Mouse (Mus musculus): ENCODE data around the gene Slf2. TPM values are rescaled to one million over a fixed set of nuclear protein-coding genes. Genes with fewer than 3 reads are reported as not detected.

The Slf2 gene
- total RNA-seq, 2 experiments from 2014 or later, result 44.7 to 46.6 TPM

GRCm38 (mm10) chr19:44907851-44908690, 22.9 kb upstream of the Slf2 start:
- peak; percentile 24 for DNase-seq
- intact Hi-C loops (cut with DNase I), result no loop called here

DNA sequence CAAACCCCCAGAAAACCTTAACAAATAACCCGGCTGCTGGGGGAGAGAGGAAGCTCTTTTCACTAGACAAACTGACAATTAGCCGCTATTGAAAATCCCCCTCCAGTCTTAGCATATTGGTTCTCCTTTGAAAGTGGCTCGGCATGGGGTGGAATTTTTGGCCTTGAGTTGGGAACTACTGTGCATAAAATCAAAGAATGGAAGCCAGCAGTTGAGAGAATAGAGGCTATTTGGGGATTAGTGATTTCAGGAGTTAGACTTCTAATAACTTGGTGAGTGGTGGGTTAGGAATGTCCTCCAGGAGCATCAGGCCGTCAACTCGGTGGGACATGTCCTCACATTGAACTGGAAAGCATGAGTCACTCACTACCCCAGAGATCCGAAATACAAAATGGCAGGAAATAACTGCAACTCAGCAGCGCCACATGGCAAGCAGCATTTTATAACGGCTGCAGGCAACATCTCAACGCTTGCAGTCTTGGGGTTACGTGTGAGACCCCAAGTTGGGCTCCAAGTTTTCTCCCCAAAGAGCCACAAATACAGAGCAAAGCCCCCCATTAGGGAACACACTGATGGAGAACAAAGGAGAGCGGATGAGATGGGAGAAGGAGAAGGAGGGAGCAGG, 22.0 kb upstream of the Slf2 start:
- intact Hi-C loops (cut with DNase I), result no loop called here
- no peak for DNase-seq

GRCm38 (mm10) chr19:44914481-44915249, 16.3 kb upstream of the Slf2 start:
- intact Hi-C loops (cut with DNase I), result no loop called here
- DNase-seq, result no peak

DNA sequence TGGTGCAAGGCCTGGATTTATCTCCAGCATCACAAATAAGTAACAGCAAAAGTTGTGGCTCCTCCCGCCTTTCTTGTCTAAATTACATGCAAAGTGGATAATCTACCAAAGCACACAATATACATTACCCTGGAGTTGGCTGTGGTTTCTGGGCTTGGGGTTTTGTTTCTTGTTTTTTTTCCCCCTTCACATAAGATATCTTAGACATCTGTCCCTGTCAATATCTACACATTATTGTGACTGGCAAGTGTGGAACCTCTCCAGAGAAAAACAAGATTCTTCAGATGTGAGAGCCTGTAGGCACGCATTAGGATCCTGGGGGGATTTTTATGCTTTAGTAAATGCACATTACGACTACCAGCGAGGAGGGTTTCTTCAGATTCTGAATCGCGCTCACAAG, 12.8 kb upstream of the Slf2 start:
- DNase-seq, result no peak
- intact Hi-C loops (cut with DNase I), result no loop called here

- intact Hi-C loops (cut with DNase I), result no loop called here
- DNase-seq, result no peak
Measured at GRCm38 (mm10) chr19:44921466-44922139, 9.3 kb upstream of the Slf2 start.

- no peak for DNase-seq
- intact Hi-C loops (cut with DNase I), result no loop called here
Measured at GRCm38 (mm10) chr19:44922521-44922920, 8.4 kb upstream of the Slf2 start.

DNA sequence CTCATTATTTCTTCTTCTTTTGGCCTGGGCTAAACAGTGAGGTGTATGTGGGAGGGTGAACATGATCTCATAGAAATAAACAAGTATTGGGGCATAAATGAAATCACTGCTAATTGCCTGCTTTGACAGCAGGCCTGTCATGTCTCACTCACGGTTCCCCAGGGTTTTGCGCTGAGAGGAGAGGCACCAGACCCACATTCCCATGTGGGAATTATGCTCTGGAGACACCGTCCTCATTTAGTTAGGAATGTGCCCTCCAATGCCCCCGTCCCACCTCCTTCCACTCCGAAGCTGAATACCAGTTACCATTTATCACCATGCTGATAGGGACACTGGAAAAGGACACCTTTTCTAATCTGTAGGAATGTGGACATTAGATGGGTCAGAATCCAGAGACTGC, 6.3 kb upstream of the Slf2 start:
- intact Hi-C loops (cut with DNase I), result no loop called here
- DNase-seq, result no peak

GRCm38 (mm10) chr19:44926781-44927180, 4.2 kb upstream of the Slf2 start:
- intact Hi-C loops (cut with DNase I), result no loop called here

DNA sequence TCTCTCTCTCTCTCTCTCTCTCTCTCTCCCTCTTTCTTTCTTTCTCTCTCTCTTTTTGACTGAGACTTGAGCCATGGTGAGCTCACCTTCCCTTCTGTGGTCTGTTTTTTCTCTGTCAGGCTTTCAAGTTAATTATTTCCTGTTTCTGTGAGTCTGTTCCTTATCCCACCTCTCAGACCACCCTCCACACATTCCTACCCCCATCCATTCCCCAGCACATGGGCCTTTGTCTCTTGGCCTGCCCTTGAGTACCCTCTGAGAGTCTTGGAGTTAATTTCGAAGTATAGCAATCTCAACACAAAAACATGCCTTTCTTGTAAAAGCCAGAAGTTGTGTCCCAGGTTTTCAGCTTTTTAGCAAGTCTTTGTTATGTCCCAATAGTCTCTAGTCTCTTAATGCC, 3.7 kb upstream of the Slf2 start:
- DNase-seq, result no peak
- intact Hi-C loops (cut with DNase I), result no loop called here

More at GRCm38 (mm10) chr19:44926781-44927180, 4.2 kb upstream of the Slf2 start:
- no peak for DNase-seq

DNA sequence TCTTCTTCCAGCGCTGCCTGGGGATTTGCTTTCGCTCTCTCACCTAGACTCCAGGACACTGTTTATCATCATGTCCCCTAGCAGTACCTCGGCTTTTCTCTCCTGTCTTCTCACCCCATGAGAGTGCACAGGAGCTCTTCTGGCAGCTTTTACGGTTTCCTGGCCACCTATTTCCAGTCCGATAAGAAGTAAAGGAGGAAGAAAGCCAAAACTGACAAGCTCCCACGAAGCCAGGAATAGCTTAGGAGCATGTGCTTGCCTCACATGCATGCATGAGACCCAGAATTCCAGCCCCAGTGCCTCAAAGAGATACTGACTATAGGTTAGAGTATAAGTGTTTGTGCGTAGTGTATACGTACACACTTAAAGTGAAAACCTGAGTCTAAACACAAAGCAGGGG, 2.8 kb upstream of the Slf2 start:
- intact Hi-C loops (cut with DNase I), result no loop called here
- no peak for DNase-seq

GRCm38 (mm10) chr19:44929251-44929650, 1.7 kb upstream of the Slf2 start:
- no peak for DNase-seq

GRCm38 (mm10) chr19:44929663-44930062, 1.3 kb upstream of the Slf2 start:
- intact Hi-C loops (cut with DNase I), result no loop called here
- no peak for DNase-seq

More at GRCm38 (mm10) chr19:44929251-44929650, 1.7 kb upstream of the Slf2 start:
- intact Hi-C loops (cut with DNase I), result no loop called here

DNA sequence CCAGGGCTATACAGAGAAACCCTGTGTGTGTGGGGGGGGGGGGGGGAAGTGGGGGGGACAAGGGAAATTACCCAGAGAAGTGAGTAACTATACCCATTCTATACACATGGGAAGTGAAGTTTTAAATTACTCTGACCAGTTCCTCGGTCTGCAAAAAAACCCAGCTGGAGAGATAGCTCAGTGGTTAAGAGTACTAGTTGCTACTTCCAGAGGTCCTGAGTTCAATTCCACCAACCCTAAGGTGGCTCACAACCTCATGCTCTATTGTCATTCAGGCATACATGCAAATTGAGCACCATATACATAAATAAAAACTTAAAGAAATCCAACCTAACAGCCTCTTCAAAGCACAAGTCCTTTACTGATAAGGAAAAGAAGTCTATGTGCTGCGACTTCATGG, 829 bp upstream of the Slf2 start:
- intact Hi-C loops (cut with DNase I), result no loop called here
- DNase-seq, result no peak

- intact Hi-C loops (cut with DNase I), result no loop called here
- peak; percentile 91 for DNase-seq
Measured at GRCm38 (mm10) chr19:44931454-44931759, 456 bp downstream of the Slf2 start.

DNA sequence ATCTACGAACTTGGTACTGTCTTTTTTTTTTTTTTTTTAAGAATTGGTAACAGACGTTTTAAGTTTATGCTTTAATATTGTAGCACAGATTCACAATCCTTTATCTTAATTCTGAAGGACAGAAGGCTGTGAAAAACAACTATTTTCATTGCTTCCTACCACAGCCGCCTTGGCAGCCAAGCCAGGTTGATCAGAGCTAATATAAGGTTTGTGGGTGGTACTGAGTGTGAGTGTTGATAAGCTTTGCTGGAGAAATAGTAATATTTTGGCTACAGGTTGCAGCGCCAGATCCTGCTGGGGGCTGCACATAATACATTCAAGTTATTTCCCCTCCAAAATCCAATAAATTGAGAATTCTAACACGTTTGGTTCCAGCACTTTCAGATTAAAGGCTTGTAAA, 1.1 kb downstream of the Slf2 start:
- no peak for DNase-seq
- intact Hi-C loops (cut with DNase I), result no loop called here

- DNase-seq, result no peak
- intact Hi-C loops (cut with DNase I), result no loop called here
Measured at GRCm38 (mm10) chr19:44933136-44933535, 2.2 kb downstream of the Slf2 start.

DNA sequence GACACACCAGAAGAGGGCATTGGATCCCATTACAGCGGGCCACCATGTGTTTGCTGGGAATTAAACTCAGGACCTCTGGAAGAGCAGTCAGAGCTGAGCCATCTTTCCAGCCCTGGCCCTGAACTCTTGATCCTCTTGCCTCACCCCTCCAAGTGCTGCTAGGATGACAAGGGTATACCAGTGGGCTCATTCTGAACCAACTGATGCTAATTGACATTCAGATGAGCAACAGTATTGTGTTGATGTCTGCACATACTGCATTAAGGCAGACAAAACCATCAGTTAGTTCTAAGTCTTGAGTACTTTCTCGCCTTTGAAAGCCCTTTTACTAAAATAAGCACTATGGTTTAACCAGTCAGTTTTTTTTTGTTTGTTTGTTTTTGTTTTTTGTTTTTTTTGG, 28.7 kb downstream of the Slf2 start:
- DNase-seq, result no peak
- intact Hi-C loops (cut with DNase I), result no loop called here

DNA sequence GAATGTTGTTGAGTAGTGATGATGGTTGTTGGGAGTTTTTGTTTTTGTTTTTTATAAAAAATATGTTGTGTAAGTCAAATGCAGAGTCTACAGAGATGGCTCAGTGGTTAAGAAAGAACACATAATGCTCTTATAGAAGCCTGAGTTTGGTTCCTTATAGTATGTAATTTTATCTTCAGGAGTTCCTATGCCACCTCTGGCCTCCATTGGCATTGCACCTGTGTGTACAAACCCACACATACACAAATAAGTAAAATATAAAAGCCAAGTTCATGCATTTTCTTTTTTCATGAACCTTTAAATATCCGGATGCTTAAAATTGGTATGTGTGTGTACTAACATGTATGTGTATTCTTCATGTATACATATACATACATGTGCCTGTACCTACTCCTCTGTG, 35.0 kb downstream of the Slf2 start:
- intact Hi-C loops (cut with DNase I), result no loop called here
- no peak for DNase-seq

GRCm38 (mm10) chr19:44968329-44968728, 37.4 kb downstream of the Slf2 start:
- intact Hi-C loops (cut with DNase I), result no loop called here
- DNase-seq, result no peak

GRCm38 (mm10) chr19:44976636-44977035, 45.7 kb downstream of the Slf2 start:
- DNase-seq, result no peak
- intact Hi-C loops (cut with DNase I), result no loop called here

GRCm38 (mm10) chr19:44977148-44977547, 46.2 kb downstream of the Slf2 start:
- intact Hi-C loops (cut with DNase I), result no loop called here
- no peak for DNase-seq
